Mouse (Mus musculus) liver, embryonic 12.5 days (tissue): Measurements from ENCODE around the gene Cst8. TPM values are rescaled to one million over a fixed set of nuclear protein-coding genes. Genes with fewer than 3 reads are reported as not detected.

Source experiments
- ATAC-seq: fragments of 200-750 bp; cut with Nextera tagmentation; 2 replicates; pipeline ENCODE4 v1.8.0; 2017; ENCODE audit warnings: moderate number of reproducible peaks, mild to moderate bottlenecking, moderate library complexity
- H3K27ac ChIP-seq: fragments of 300-500 bp; sonication (generic); 2 replicates; pipeline ENCODE4 v1.5.1; 2016; ENCODE audit warnings: mild to moderate bottlenecking
- H3K27me3 ChIP-seq: fragments of 300-500 bp; sonication (generic); replicated peaks from 2 replicates; pipeline ENCODE4 v1.6.1; 2016; ENCODE audit warnings: mild to moderate bottlenecking, moderate library complexity
- H3K36me3 ChIP-seq: fragments of 300-500 bp; sonication (generic); 2 replicates; pipeline ENCODE4 v1.6.1; 2016; ENCODE audit warnings: mild to moderate bottlenecking, moderate library complexity
- H3K4me1 ChIP-seq: fragments of 300-500 bp; sonication (generic); 2 replicates; pipeline ENCODE4 v1.6.1; 2016
- H3K4me2 ChIP-seq: fragments of 300-500 bp; sonication (generic); 2 replicates; pipeline ENCODE4 v1.6.1; 2016; ENCODE audit warnings: mild to moderate bottlenecking, moderate library complexity
- H3K4me3 ChIP-seq: fragments of 300-500 bp; sonication (generic); 2 replicates; pipeline ENCODE4 v1.5.1; 2016; ENCODE audit warnings: mild to moderate bottlenecking, moderate library complexity
- H3K9ac ChIP-seq: fragments of 300-500 bp; sonication (generic); 2 replicates; pipeline ENCODE4 v1.6.1; 2016; ENCODE audit warnings: mild to moderate bottlenecking, moderate library complexity
- H3K9me3 ChIP-seq: fragments of 300-500 bp; sonication (generic); replicated peaks from 2 replicates; pipeline ENCODE4 v1.6.1; 2016; ENCODE audit warnings: mild to moderate bottlenecking, moderate library complexity
- WGBS: fragments of 180-500 bp; shearing (Covaris S2); methylation state at CpG from one replicate; pipeline ENCODE4 v1.1.7; 2016; ENCODE audit not compliant: insufficient replicate concordance; 5-methylcytosine and 5-hydroxymethylcytosine counted together
- polyA plus RNA-seq: library from polyadenylated mRNA; unstranded; fragments of >200 nt; fragmentation: Nextera tagmentation; extraction: Ambion mirVana; gene quantifications from 2 replicates; pipeline ENCODE4 v1.2.1, GENCODE M21; 2016

Gene Cst8
- polyA plus RNA-seq, 1 experiment from 2014 or later: not detected

DNA sequence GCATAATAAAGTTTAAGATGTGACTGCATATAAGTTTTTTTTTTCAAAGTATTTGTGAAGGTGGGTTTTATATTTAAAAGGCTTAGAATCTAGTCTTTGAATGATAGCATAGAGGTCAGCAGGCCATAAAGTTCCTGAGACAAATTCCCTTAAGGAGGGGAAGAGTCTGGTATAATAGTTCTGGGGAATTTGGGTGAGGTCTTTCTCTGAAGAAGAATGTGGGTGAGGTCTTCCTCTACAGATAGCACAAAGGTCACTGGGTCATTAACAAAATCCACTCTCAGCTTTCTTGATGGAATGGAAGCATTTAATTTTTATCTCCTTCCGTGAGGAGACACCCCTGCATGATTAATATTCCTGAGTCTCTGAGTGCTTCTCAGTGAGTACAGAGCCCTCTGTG lies 27.4 kb downstream of the Cst8 start:
- WGBS: 52% methylated on average over 1 of the region's 1 CpGs

DNA sequence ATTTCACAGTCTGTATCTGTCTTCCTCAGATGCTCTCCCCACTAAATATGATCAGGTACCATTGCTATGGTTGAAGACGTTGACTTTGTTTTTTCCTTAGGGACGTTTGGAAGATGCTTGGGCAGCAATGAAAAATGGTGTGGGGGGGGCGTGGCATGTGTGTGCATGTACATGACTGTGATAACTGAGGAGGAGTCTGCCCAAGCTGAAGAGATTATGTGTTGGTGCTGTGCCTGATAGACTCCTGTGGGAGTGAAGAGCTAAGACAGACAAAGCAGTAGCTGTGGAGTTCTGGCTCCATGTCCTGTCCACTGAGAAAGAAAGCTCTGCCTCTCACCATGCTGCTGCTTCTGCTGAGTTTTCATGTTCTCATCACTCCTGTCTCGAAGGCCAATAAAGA lies 36.3 kb downstream of the Cst8 start, which contains the start of gene Cst9:
TSS of gene Cst9 (plus strand) at position 236 of the 400 bp plus-strand sequence.
- H3K4me3 ChIP-seq: no peak within 1 kb of the TSS
- 49% methylated on average over 4 of the region's 4 CpGs for WGBS
- H3K4me1 ChIP-seq: no peaks in the 10 kb centered on the region
- H3K9ac ChIP-seq: no peak within 1 kb of the TSS
- no peaks in the 10 kb centered on the region for H3K36me3 ChIP-seq
- H3K4me2 ChIP-seq: no peak within 1 kb of the TSS
- no peak within 1 kb of the TSS for H3K27ac ChIP-seq
- ATAC-seq: no peak
- no peaks in the 10 kb centered on the region for H3K9me3 ChIP-seq
- H3K27me3 ChIP-seq: no peaks in the 10 kb centered on the region

More for the DNA sequence above, 27.4 kb downstream of the Cst8 start:
- Histone ChIP-seq H3K9me3 (no peaks in the 10 kb centered on the region), H3K4me3 (no peak overlapping the region), H3K27ac (no peak overlapping the region), H3K4me2 (no peak overlapping the region), H3K36me3 (no peaks in the 10 kb centered on the region), H3K9ac (no peak overlapping the region), H3K4me1 (no peaks in the 10 kb centered on the region), H3K27me3 (no peaks in the 10 kb centered on the region)
- ATAC-seq: no peak

DNA sequence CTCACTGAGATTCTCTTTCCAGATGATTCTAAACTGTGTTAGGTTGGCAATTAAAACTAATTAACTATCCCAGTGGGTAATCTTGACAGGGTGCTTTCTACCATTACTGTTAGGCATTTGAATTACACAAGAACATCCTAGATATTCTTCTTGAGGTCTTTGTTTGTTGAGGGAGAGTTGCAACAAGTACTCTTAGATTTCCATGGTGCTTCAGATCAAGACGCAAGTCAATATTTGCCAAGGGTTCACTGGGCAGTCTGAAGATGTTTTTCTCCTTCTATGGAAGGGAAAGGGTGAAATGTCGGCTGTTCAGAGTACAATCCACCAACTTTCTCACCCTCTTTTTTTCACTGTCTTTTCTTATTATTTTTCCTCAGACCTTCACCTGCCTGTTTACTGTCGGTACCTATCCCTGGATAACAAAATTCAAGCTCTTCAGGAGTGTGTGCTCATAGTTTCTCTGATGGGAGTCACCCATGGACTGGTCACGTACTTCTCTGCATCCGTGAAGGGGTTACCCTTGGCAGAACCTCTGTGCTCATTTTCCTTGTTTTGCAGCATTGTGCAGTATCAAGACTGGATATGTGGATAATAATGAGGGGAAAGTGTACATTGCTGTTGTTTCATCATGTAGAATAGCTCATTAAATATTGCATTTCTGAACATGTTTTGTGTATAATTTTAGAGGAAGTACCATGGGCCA lies 39.6 kb downstream of the Cst8 start:
- Histone ChIP-seq H3K27me3 (no peaks in the 10 kb centered on the region), H3K9ac (no peak overlapping the region), H3K4me2 (no peak overlapping the region), H3K9me3 (no peaks in the 10 kb centered on the region), H3K36me3 (no peaks in the 10 kb centered on the region), H3K4me3 (no peak overlapping the region), H3K27ac (no peak overlapping the region), H3K4me1 (no peaks in the 10 kb centered on the region)
- ATAC-seq: no peak
- 68% methylated on average over 5 of the region's 5 CpGs for WGBS

DNA sequence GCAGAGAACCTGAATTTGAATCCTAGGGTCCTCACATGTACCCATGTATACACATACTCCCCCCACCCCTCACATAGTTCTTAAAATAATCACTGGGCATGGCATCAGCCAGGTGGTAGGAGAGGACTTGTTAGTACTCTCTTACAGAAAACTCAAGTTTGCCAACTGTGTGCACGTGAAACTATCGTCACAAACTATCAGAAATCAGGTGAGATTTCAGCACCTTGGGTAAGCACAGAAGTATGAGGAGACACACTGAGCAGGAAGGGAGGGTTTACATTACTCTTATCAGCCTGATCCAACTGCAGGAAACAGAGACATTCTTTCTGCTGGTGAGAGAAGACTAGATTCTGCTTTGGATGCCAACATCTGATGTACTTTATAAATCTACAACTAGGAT lies 40.6 kb downstream of the Cst8 start:
- Histone ChIP-seq H3K9me3 (no peaks in the 10 kb centered on the region), H3K36me3 (no peaks in the 10 kb centered on the region), H3K27me3 (no peaks in the 10 kb centered on the region), H3K4me1 (no peaks in the 10 kb centered on the region), H3K4me2 (no peak overlapping the region), H3K4me3 (no peak overlapping the region), H3K27ac (no peak overlapping the region), H3K9ac (no peak overlapping the region)
- WGBS: 54% methylated on average over 2 of the region's 2 CpGs
- no peak for ATAC-seq

DNA sequence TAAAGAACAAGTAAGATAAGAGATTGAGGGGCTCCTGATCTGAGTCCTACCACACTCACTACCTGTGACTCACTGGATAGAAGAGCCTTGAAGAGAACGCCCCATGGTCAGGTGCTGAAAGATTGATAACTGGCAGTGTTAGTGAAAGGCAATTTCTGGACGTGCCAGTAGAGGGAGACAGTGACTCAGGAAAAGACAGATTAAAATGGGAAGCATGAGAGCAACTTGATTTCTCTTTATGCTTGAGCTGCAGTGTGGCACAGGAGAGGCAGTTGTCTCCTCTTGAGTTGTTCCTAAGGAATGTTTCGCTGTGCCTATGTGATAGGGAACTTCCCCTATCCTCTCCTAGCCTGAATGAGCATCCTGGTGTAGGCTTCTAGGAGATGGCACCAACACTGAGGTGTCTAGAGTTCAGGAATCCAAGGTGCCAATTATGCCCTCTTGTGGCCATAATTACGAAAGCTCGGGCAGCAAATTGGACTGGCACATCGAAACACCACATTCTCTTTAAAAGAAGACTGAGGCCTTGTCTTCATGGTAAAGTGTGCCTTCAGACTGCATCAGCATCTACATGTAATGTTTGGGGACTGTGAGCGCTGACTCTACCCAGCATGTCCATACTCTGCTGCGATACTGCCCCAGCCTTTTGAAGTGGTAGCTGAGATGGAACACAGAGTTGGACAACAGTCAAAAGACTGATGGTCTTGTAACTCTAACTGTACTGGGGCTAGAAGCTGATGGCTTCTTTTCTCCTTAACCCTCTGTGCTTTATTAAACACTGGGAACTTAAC lies 52.7 kb downstream of the Cst8 start:
- Histone ChIP-seq H3K27ac (no peak overlapping the region), H3K9me3 (no peaks in the 10 kb centered on the region), H3K9ac (no peak overlapping the region), H3K4me3 (no peak overlapping the region), H3K4me1 (no peaks in the 10 kb centered on the region), H3K36me3 (no peaks in the 10 kb centered on the region), H3K4me2 (no peak overlapping the region), H3K27me3 (no peaks in the 10 kb centered on the region)
- ATAC-seq: peak; percentile 70
- 32% methylated on average over 8 of the region's 8 CpGs for WGBS

Other genes starting within 250 kb of the Cst8 start
- gene Nxt1, start 126.2 kb upstream of the Cst8 start, polyA plus RNA-seq: 72.2 TPM in 2 replicates
- gene Gzf1, start 117.8 kb upstream of the Cst8 start, polyA plus RNA-seq: 9.4 and 10.1 TPM in 2 replicates
- gene Napb, start 66.3 kb upstream of the Cst8 start, polyA plus RNA-seq: 0.56 and 0.62 TPM in 2 replicates
- not detected in 2 replicates for gene Cstl1, start 48.4 kb upstream of the Cst8 start, polyA plus RNA-seq
- not detected in 2 replicates for gene Cst11, start 27.3 kb upstream of the Cst8 start, polyA plus RNA-seq
- not detected in 2 replicates for gene 8030411F24Rik, start 16.8 kb upstream of the Cst8 start, polyA plus RNA-seq
- not detected in 2 replicates for gene Cst12, start 9.4 kb upstream of the Cst8 start, polyA plus RNA-seq
- gene Cst13, start 21.3 kb downstream of the Cst8 start, polyA plus RNA-seq: not detected in 2 replicates
- gene Cst9, start 36.4 kb downstream of the Cst8 start, polyA plus RNA-seq: 0.31 TPM in 1 of 2 replicates, not detected in the other
- gene 9230104L09Rik, start 66.3 kb downstream of the Cst8 start, polyA plus RNA-seq: not detected in 2 replicates
- gene Cst3, start 76.9 kb downstream of the Cst8 start, polyA plus RNA-seq: 140 and 142 TPM in 2 replicates
- not detected in 2 replicates for gene Gm1330, start 204.5 kb downstream of the Cst8 start, polyA plus RNA-seq
- not detected in 2 replicates for gene Gm10750, start 218.5 kb downstream of the Cst8 start, polyA plus RNA-seq